Mouse (Mus musculus) embryonic facial prominence, embryonic 14.5 days (tissue): ENCODE measurements around the gene Tap1. TPM values are rescaled to one million over a fixed set of nuclear protein-coding genes. Genes with fewer than 3 reads are reported as not detected.
A peak's percentile ranks its signal among the peaks of the same experiment; 100 is the strongest.
"Not testable (repeated sequence)": the region's sequence is repeated elsewhere in the genome, so short reads cannot be mapped to it uniquely, and the experiment has no call there.

Source experiments
- ATAC-seq: fragments of 200-750 bp; cut with Nextera tagmentation; 2 replicates; pipeline ENCODE4 v1.8.0; 2017; ENCODE audit warnings: low read depth, moderate number of reproducible peaks, moderate TSS enrichment
- DNase-seq: peaks from one replicate; pipeline ENCODE4 v3.0.0-alpha.2; 2015; ENCODE audit warnings: low spot score
- H3K27ac ChIP-seq: fragments of 300-500 bp; sonication (generic); replicated peaks from 2 replicates; pipeline ENCODE4 v1.5.1; 2014; ENCODE audit warnings: low read depth, mild to moderate bottlenecking, low read length, moderate library complexity
- H3K27me3 ChIP-seq: fragments of 300-500 bp; sonication (generic); replicated peaks from 2 replicates; pipeline ENCODE4 v1.6.1; 2014; ENCODE audit warnings: low read length; ENCODE audit not compliant: control insufficient read depth, insufficient read depth
- H3K36me3 ChIP-seq: fragments of 300-500 bp; sonication (generic); 2 replicates; pipeline ENCODE4 v1.6.1; 2014; ENCODE audit warnings: low read length, mixed read lengths; ENCODE audit not compliant: control insufficient read depth, insufficient read depth
- H3K4me1 ChIP-seq: fragments of 300-500 bp; sonication (generic); 2 replicates; pipeline ENCODE4 v1.6.1; 2014; ENCODE audit warnings: antibody characterized with exemption, low read length; ENCODE audit not compliant: control insufficient read depth, insufficient read depth
- H3K4me2 ChIP-seq: fragments of 300-500 bp; sonication (generic); 2 replicates; pipeline ENCODE4 v1.6.1; 2014; ENCODE audit warnings: low read depth, mild to moderate bottlenecking, low read length, moderate library complexity, mixed read lengths
- H3K4me3 ChIP-seq: fragments of 300-500 bp; sonication (generic); 2 replicates; pipeline ENCODE4 v1.5.1; 2014; ENCODE audit warnings: low read depth, mild to moderate bottlenecking, low read length
- H3K9ac ChIP-seq: fragments of 300-500 bp; sonication (generic); 2 replicates; pipeline ENCODE4 v1.6.1; 2014; ENCODE audit warnings: low read depth, mild to moderate bottlenecking, low read length, moderate library complexity, mixed read lengths
- H3K9me3 ChIP-seq: fragments of 300-500 bp; sonication (generic); 2 replicates; pipeline ENCODE4 v1.6.1; 2016; ENCODE audit warnings: low read length; ENCODE audit not compliant: control insufficient read depth
- WGBS: fragments of 180-500 bp; shearing (Covaris S2); extraction: QIAGEN DNeasy Blood & Tissue Kit; methylation state at CpG from one replicate; pipeline ENCODE4 v1.1.7; 2014; 5-methylcytosine and 5-hydroxymethylcytosine counted together
- polyA plus RNA-seq: library from polyadenylated mRNA; unstranded; fragments of >200 nt; fragmentation: Nextera tagmentation; extraction: Ambion mirVana; gene quantifications from 2 replicates; pipeline ENCODE4 v1.2.1, GENCODE M21; 2014

Tap1 gene
- polyA plus RNA-seq, 1 experiment from 2014 or later: 5.1 TPM

- Histone ChIP-seq H3K4me1 (peaks cover 14% of the 10 kb centered on the region), H3K27ac (no peak overlapping the region), H3K4me2 (no peak overlapping the region), H3K4me3 (no peak overlapping the region), H3K9me3 (no peaks in the 10 kb centered on the region), H3K27me3 (peaks cover 24% of the 10 kb centered on the region), H3K9ac (no peak overlapping the region), H3K36me3 (no peaks in the 10 kb centered on the region)
- ATAC-seq (no peak), DNase-seq (no peak)
- WGBS: 59% methylated on average over 5 of the region's 5 CpGs
These were observed 43.9 kb upstream of the Tap1 start for GRCm38 (mm10) chr17:34143461-34143860.

GRCm38 (mm10) chr17:34144221-34144620 is 43.1 kb upstream of the Tap1 start:
- ATAC-seq, H3K27ac ChIP-seq: not testable (repeated sequence)
- WGBS: 84% methylated on average over 4 of the region's 4 CpGs

GRCm38 (mm10) chr17:34144960-34145371 is 42.4 kb upstream of the Tap1 start:
- 77% methylated on average over 3 of the region's 3 CpGs for WGBS
- Histone ChIP-seq H3K27me3 (peaks cover 12% of the 10 kb centered on the region), H3K9me3 (no peaks in the 10 kb centered on the region)

More at GRCm38 (mm10) chr17:34144221-34144620, 43.1 kb upstream of the Tap1 start:
- Histone ChIP-seq H3K27me3 (peaks cover 16% of the 10 kb centered on the region), H3K4me1 (peaks cover 14% of the 10 kb centered on the region)
- H3K36me3 ChIP-seq, H3K9ac ChIP-seq, H3K9me3 ChIP-seq, H3K4me3 ChIP-seq, H3K4me2 ChIP-seq, DNase-seq: not testable (repeated sequence)

GRCm38 (mm10) chr17:34152923-34153322 is 34.4 kb upstream of the Tap1 start, which contains the start of gene H2-DMb1:
H2-DMb1 (plus strand) TSS chr17:34153072.
- DNase-seq: peak; percentile 79
- Histone ChIP-seq H3K4me2 (peak within 1 kb of the TSS; percentile 7; the same call in 1 of the 2 replicates), H3K27me3 (no peaks in the 10 kb centered on the region), H3K4me3 (no peak within 1 kb of the TSS), H3K36me3 (no peaks in the 10 kb centered on the region), H3K9me3 (no peaks in the 10 kb centered on the region), H3K27ac (no peak within 1 kb of the TSS), H3K9ac (no peak within 1 kb of the TSS), H3K4me1 (no peaks in the 10 kb centered on the region)
- WGBS: 63% methylated on average over 4 of the region's 4 CpGs
- peak; percentile 63; the same call in 1 of the 2 replicates for ATAC-seq

More at GRCm38 (mm10) chr17:34144960-34145371, 42.4 kb upstream of the Tap1 start:
- Histone ChIP-seq H3K9ac (no peak overlapping the region), H3K27ac (no peak overlapping the region), H3K4me2 (no peak overlapping the region), H3K4me1 (peaks cover 6% of the 10 kb centered on the region), H3K4me3 (no peak overlapping the region), H3K36me3 (no peaks in the 10 kb centered on the region)
- DNase-seq (no peak), ATAC-seq (no peak)

GRCm38 (mm10) chr17:34155534-34155933 is 31.8 kb upstream of the Tap1 start:
- no peaks in the 10 kb centered on the region for H3K4me1 ChIP-seq
- H3K27ac ChIP-seq: no peak overlapping the region
- no peak overlapping the region for H3K4me2 ChIP-seq
- DNase-seq (no peak), ATAC-seq (no peak)
- no peaks in the 10 kb centered on the region for H3K27me3 ChIP-seq
- H3K36me3 ChIP-seq: no peaks in the 10 kb centered on the region
- no peak overlapping the region for H3K4me3 ChIP-seq
- H3K9me3 ChIP-seq: no peaks in the 10 kb centered on the region
- WGBS: 49% methylated on average over 5 of the region's 5 CpGs
- no peak overlapping the region for H3K9ac ChIP-seq

- H3K9ac ChIP-seq: no peak overlapping the region
- DNase-seq: no peak
- 29% methylated on average over 9 of the region's 9 CpGs for WGBS
These were observed 23.0 kb upstream of the Tap1 start for GRCm38 (mm10) chr17:34164202-34164895.

GRCm38 (mm10) chr17:34165033-34165730 is 22.2 kb upstream of the Tap1 start:
- no peak overlapping the region for H3K4me2 ChIP-seq
- H3K4me3 ChIP-seq: no peak overlapping the region
- no peak overlapping the region for H3K27ac ChIP-seq
- no peaks in the 10 kb centered on the region for H3K36me3 ChIP-seq
- H3K9ac ChIP-seq: no peak overlapping the region
- no peak for ATAC-seq
- no peaks in the 10 kb centered on the region for H3K4me1 ChIP-seq
- 80% methylated on average over 6 of the region's 6 CpGs for WGBS
- no peak for DNase-seq
- no peaks in the 10 kb centered on the region for H3K27me3 ChIP-seq
- H3K9me3 ChIP-seq: no peaks in the 10 kb centered on the region

More at GRCm38 (mm10) chr17:34164202-34164895, 23.0 kb upstream of the Tap1 start:
- no peak overlapping the region for H3K4me2 ChIP-seq
- H3K36me3 ChIP-seq: no peaks in the 10 kb centered on the region
- no peaks in the 10 kb centered on the region for H3K9me3 ChIP-seq
- no peak for ATAC-seq
- H3K27ac ChIP-seq: no peak overlapping the region
- no peak overlapping the region for H3K4me3 ChIP-seq
- H3K4me1 ChIP-seq: no peaks in the 10 kb centered on the region
- no peaks in the 10 kb centered on the region for H3K27me3 ChIP-seq

GRCm38 (mm10) chr17:34169279-34169678 is 18.1 kb upstream of the Tap1 start:
- DNase-seq: peak; percentile 67
- no peaks in the 10 kb centered on the region for H3K36me3 ChIP-seq
- whole genome bisulfite sequencing: 7% methylated on average over 2 of the region's 2 CpGs

More at GRCm38 (mm10) chr17:34169279-34169678, 18.1 kb upstream of the Tap1 start:
- no peak overlapping the region for H3K4me2 ChIP-seq
- no peaks in the 10 kb centered on the region for H3K27me3 ChIP-seq
- no peak for ATAC-seq
- no peak overlapping the region for H3K9ac ChIP-seq
- H3K27ac ChIP-seq: no peak overlapping the region
- H3K9me3 ChIP-seq: peaks cover 7% of the 10 kb centered on the region; the same call in 1 of the 2 replicates
- H3K4me1 ChIP-seq: no peaks in the 10 kb centered on the region
- no peak overlapping the region for H3K4me3 ChIP-seq
